Mouse (Mus musculus) liver, postnatal 0 days (tissue): ENCODE data around the gene Kif21a.

Source experiments
- CTCF ChIP-seq: sonication (generic); IDR thresholded peaks from 2 replicates; pipeline ENCODE4 v1.5.1; 2016; ENCODE audit warnings: antibody characterized with exemption, low read depth
- EP300 ChIP-seq: IDR thresholded peaks from 2 replicates; pipeline ENCODE4 v1.6.1; 2016; ENCODE audit warnings: antibody characterized with exemption, low read depth, mild to moderate bottlenecking

GRCm38 (mm10) chr15:90962548-90962947 is 87.2 kb downstream of the Kif21a start:
- TF ChIP-seq CTCF, result no peak
- TF ChIP-seq EP300, result no peak
